Mouse (Mus musculus) left cerebral cortex, adult 9 months (tissue): ENCODE measurements around the gene Tfcp2.
A peak's percentile ranks its signal among the peaks of the same experiment; 100 is the strongest.

Source experiments
- DNase-seq, 2 experiments: peaks; one replicate each; pipeline ENCODE4 v3.0.0; 2022; ENCODE audit warnings: low spot score in 2 of 2

Tfcp2 gene

GRCm38 (mm10) chr15:100486450-100486849 lies 65.4 kb downstream of the Tfcp2 start:
- no peak for DNase-seq

GRCm38 (mm10) chr15:100485576-100485975 lies 66.2 kb downstream of the Tfcp2 start:
- DNase-seq = no peak

- no peak for DNase-seq
These were observed 72.9 kb downstream of the Tfcp2 start for GRCm38 (mm10) chr15:100478925-100479324.

GRCm38 (mm10) chr15:100478351-100478750 lies 73.5 kb downstream of the Tfcp2 start:
- no peak for DNase-seq

- DNase-seq = no peak
These were observed 77.8 kb downstream of the Tfcp2 start for GRCm38 (mm10) chr15:100473926-100474503.

GRCm38 (mm10) chr15:100470037-100470436 lies 81.8 kb downstream of the Tfcp2 start:
- DNase-seq = no peak

- DNase-seq = no peak
These were observed 82.6 kb downstream of the Tfcp2 start for GRCm38 (mm10) chr15:100469189-100469545.

- DNase-seq = peak; percentile 76 to 84
These were observed 83.3 kb downstream of the Tfcp2 start, which contains the start of gene Letmd1 for GRCm38 (mm10) chr15:100468295-100469188. Gene Letmd1, plus strand, starts transcription at chr15:100469023.

GRCm38 (mm10) chr15:100467738-100468137 lies 84.1 kb downstream of the Tfcp2 start:
- DNase-seq = no peak

GRCm38 (mm10) chr15:100465432-100465831 lies 86.4 kb downstream of the Tfcp2 start:
- no peak for DNase-seq

GRCm38 (mm10) chr15:100463712-100464111 lies 88.1 kb downstream of the Tfcp2 start:
- peak in 1 of 2 experiments; percentile 86 for DNase-seq

- no peak for DNase-seq
These were observed 89.7 kb downstream of the Tfcp2 start for GRCm38 (mm10) chr15:100462086-100462485.

- no peak for DNase-seq
These were observed 90.2 kb downstream of the Tfcp2 start for GRCm38 (mm10) chr15:100461646-100462045.

GRCm38 (mm10) chr15:100460942-100461341 lies 90.9 kb downstream of the Tfcp2 start:
- DNase-seq = no peak

- no peak for DNase-seq
These were observed 93.8 kb downstream of the Tfcp2 start for GRCm38 (mm10) chr15:100458055-100458454.

GRCm38 (mm10) chr15:100457340-100457739 lies 94.5 kb downstream of the Tfcp2 start:
- peak in 1 of 2 experiments; percentile 64 for DNase-seq

GRCm38 (mm10) chr15:100456356-100456991 lies 95.3 kb downstream of the Tfcp2 start:
- no peak for DNase-seq

GRCm38 (mm10) chr15:100452486-100452885 lies 99.3 kb downstream of the Tfcp2 start:
- DNase-seq = no peak

GRCm38 (mm10) chr15:100451245-100451644 lies 100.6 kb downstream of the Tfcp2 start:
- no peak for DNase-seq

GRCm38 (mm10) chr15:100449495-100449894 lies 102.3 kb downstream of the Tfcp2 start:
- DNase-seq = no peak

GRCm38 (mm10) chr15:100448572-100448971 lies 103.2 kb downstream of the Tfcp2 start:
- no peak for DNase-seq
